Mouse (Mus musculus) small intestine, adult 10 weeks (tissue): ENCODE measurements around the gene C8b. TPM values are rescaled to one million over a fixed set of nuclear protein-coding genes. Genes with fewer than 3 reads are reported as not detected.

Experiments
- polyA plus RNA-seq: library from polyadenylated mRNA; stranded (reverse); fragments of 350-450 nt; fragmentation: Illumina TruSeq; extraction: RNeasy Lipid Tissue Mini Kit (QIAGEN cat#74804); gene quantifications from one replicate; pipeline ENCODE4 v1.2.3, GENCODE M21; 2014; ENCODE audit warnings: low replicate concordance

The C8b gene
- polyA plus RNA-seq: not detected

GRCm38 (mm10) chr4:104766065-104766464, at the start of gene C8b:
C8b (plus strand) TSS chr4:104766317.

Other genes starting within 250 kb of the C8b start
- gene Gm17662, start 91.0 kb downstream of the C8b start, polyA plus RNA-seq: not detected
- gene C8a, start 110.1 kb downstream of the C8b start, polyA plus RNA-seq: not detected
- gene Fyb2, start 147.1 kb downstream of the C8b start, polyA plus RNA-seq: 1.8 TPM